Mouse (Mus musculus): ENCODE results near the gene 2700049A03Rik. TPM values are rescaled to one million over a fixed set of nuclear protein-coding genes. Genes with fewer than 3 reads are reported as not detected.

Gene 2700049A03Rik
- total RNA-seq, 2 experiments from 2014 or later, result 2.6 to 2.8 TPM

- intact Hi-C loops (cut with DNase I; ENCODE audit: low total_unique reads), result no loop called here
- DNase-seq, result no peak
Measured at GRCm38 (mm10) chr12:71157974-71158373, 21.3 kb downstream of the 2700049A03Rik start.

GRCm38 (mm10) chr12:71164410-71164809 is 27.8 kb downstream of the 2700049A03Rik start:
- no peak for DNase-seq
- intact Hi-C loops (cut with DNase I; ENCODE audit: low total_unique reads), result no loop called here

GRCm38 (mm10) chr12:71169911-71170310 is 33.3 kb downstream of the 2700049A03Rik start:
- intact Hi-C loops (cut with DNase I; ENCODE audit: low total_unique reads), result no loop called here
- DNase-seq, result no peak

- intact Hi-C loops (cut with DNase I; ENCODE audit: low total_unique reads), result no loop called here
- DNase-seq, result no peak
Measured at GRCm38 (mm10) chr12:71183736-71184135, 47.1 kb downstream of the 2700049A03Rik start.

GRCm38 (mm10) chr12:71184396-71184795 is 47.7 kb downstream of the 2700049A03Rik start:
- DNase-seq, result no peak
- intact Hi-C loops (cut with DNase I; ENCODE audit: low total_unique reads), result no loop called here

GRCm38 (mm10) chr12:71192705-71193104 is 56.1 kb downstream of the 2700049A03Rik start:
- intact Hi-C loops (cut with DNase I; ENCODE audit: low total_unique reads), result loop anchor here (10.0 kb wide), 1 partner anchor 512 kb away; no protein-coding TSS in a partner anchor
- DNase-seq, result no peak

- intact Hi-C loops (cut with DNase I; ENCODE audit: low total_unique reads), result loop anchor here (10.0 kb wide), 1 partner anchor 507 kb away; no protein-coding TSS in a partner anchor
- no peak for DNase-seq
Measured at GRCm38 (mm10) chr12:71197671-71198070, 61.0 kb downstream of the 2700049A03Rik start.

- no peak for DNase-seq
- intact Hi-C loops (cut with DNase I; ENCODE audit: low total_unique reads), result no loop called here
Measured at GRCm38 (mm10) chr12:71201753-71202152, 65.1 kb downstream of the 2700049A03Rik start.

GRCm38 (mm10) chr12:71204303-71204702 is 67.7 kb downstream of the 2700049A03Rik start:
- DNase-seq, result no peak
- intact Hi-C loops (cut with DNase I; ENCODE audit: low total_unique reads), result no loop called here

- intact Hi-C loops (cut with DNase I; ENCODE audit: low total_unique reads), result no loop called here
- no peak for DNase-seq
Measured at GRCm38 (mm10) chr12:71217191-71217590, 80.5 kb downstream of the 2700049A03Rik start.

GRCm38 (mm10) chr12:71217866-71218522 is 81.3 kb downstream of the 2700049A03Rik start:
- peak; percentile 45 for DNase-seq
- intact Hi-C loops (cut with DNase I; ENCODE audit: low total_unique reads), result no loop called here

GRCm38 (mm10) chr12:71222761-71223160 is 86.1 kb downstream of the 2700049A03Rik start:
- no peak for DNase-seq
- intact Hi-C loops (cut with DNase I; ENCODE audit: low total_unique reads), result no loop called here

- peak; percentile 9 for DNase-seq
- intact Hi-C loops (cut with DNase I; ENCODE audit: low total_unique reads), result no loop called here
Measured at GRCm38 (mm10) chr12:71227769-71228168, 91.1 kb downstream of the 2700049A03Rik start.

GRCm38 (mm10) chr12:71228925-71229649 is 92.4 kb downstream of the 2700049A03Rik start:
- DNase-seq, result no peak
- intact Hi-C loops (cut with DNase I; ENCODE audit: low total_unique reads), result no loop called here

- intact Hi-C loops (cut with DNase I; ENCODE audit: low total_unique reads), result no loop called here
- no peak for DNase-seq
Measured at GRCm38 (mm10) chr12:71231561-71231960, 94.9 kb downstream of the 2700049A03Rik start.

GRCm38 (mm10) chr12:71233426-71233825 is 96.8 kb downstream of the 2700049A03Rik start:
- intact Hi-C loops (cut with DNase I; ENCODE audit: low total_unique reads), result no loop called here
- DNase-seq, result no peak

- intact Hi-C loops (cut with DNase I; ENCODE audit: low total_unique reads), result no loop called here
- no peak for DNase-seq
Measured at GRCm38 (mm10) chr12:71237074-71237473, 100.4 kb downstream of the 2700049A03Rik start.

- intact Hi-C loops (cut with DNase I; ENCODE audit: low total_unique reads), result no loop called here
- no peak for DNase-seq
Measured at GRCm38 (mm10) chr12:71242791-71243190, 106.1 kb downstream of the 2700049A03Rik start.

- intact Hi-C loops (cut with DNase I; ENCODE audit: low total_unique reads), result no loop called here
Measured at GRCm38 (mm10) chr12:71244766-71245390, 108.2 kb downstream of the 2700049A03Rik start.

GRCm38 (mm10) chr12:71247191-71247590 is 110.5 kb downstream of the 2700049A03Rik start:
- intact Hi-C loops (cut with DNase I; ENCODE audit: low total_unique reads), result no loop called here
- no peak for DNase-seq

More at GRCm38 (mm10) chr12:71244766-71245390, 108.2 kb downstream of the 2700049A03Rik start:
- DNase-seq, result no peak

Data from gastrocnemius, postnatal 14 days (tissue).